Mouse (Mus musculus) mouse embryonic stem cell (cell line): ENCODE measurements around the gene Tspan9.

ENCODE experiments used
- in situ Hi-C, 2 experiments: fragments of 300-500 bp; cut with MboI; formaldehyde crosslinking; loops; 1 replicate in 1 of 2; 3 replicates in 1 of 2; pipeline ENCODE4 v1.14.3; 2019 to 2020; ENCODE audit warnings: low sequenced_read_pairs in 2 of 2, low pct_unique_long_range_greater_than_20kb in 1 of 2, mixed read lengths in 1 of 2; ENCODE audit not compliant: unreplicated experiment in 1 of 2

The Tspan9 gene

GRCm38 (mm10) chr6:128143390-128144020 lies at the start of gene Tspan9:
Gene Tspan9 (minus strand): TSS chr6:128143594.
- in situ Hi-C loops, result loop anchor here in 1 of 2 experiments (5.0 kb wide), 1 partner anchor 41 kb away; no protein-coding TSS in a partner anchor

GRCm38 (mm10) chr6:128183521-128183920 lies 40.1 kb upstream of the Tspan9 start:
- in situ Hi-C loops, result no loop called here

DNA sequence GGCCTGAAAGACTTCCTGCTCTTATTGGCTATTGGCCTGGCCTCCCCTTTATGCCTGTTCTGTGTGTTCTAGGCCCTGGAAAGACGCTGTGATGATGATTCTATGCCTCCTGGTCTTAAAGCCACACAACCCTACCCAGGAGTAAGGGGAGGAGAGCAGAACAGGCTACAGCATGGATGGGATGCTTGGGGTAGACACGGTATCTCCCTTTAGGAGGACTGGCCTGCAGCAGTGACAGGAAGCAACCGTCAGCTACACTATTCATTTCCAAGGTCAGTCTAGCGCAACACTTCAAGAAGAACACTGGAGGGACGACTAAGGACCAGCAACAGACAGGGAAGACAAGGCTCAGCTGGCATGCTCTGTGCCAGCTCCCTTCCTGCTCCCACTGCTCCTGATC lies 37.8 kb upstream of the Tspan9 start:
- in situ Hi-C loops, result no loop called here

- in situ Hi-C loops, result no loop called here
Observed at GRCm38 (mm10) chr6:128179651-128180050, 36.3 kb upstream of the Tspan9 start.

DNA sequence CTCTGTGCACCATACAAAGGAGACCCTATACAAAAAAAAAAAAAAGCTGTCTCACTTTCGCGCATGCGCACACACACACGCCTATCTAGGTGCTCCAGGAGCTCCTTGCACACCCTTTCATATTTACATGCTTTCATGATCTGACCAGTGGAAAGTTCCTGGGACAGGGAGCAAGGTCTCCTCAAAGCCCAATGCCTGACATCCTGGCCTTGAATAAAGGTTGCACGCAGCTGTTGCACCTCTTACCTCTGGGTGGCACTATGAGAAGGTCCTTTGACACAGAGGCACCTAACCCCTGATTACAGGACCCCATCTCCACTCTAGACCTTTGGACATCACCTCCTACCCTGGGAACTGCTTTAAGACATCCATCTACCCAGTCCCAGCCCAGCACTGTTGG lies 35.9 kb upstream of the Tspan9 start:
- in situ Hi-C loops, result no loop called here

DNA sequence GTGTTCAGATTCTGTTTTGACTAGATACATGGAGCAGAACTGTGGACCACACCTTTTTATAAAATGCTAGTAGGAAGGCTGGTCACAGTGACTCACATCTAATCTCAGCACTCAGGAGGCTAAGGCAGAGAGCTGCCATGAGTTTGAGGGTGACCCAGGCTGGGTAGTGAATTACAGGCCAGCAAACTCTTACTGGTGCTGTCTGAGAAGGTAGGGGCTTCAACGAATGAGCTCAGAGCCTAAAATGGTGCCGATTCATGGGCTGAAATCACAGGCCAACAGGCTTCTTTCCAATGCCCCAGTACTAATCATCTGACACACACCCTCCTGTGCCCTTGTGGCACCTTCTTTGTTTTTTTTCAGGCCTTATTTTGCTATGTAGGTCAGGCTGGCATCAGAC lies 35.3 kb upstream of the Tspan9 start:
- in situ Hi-C loops, result no loop called here

- in situ Hi-C loops, result no loop called here
Observed at GRCm38 (mm10) chr6:128168785-128169679, 25.6 kb upstream of the Tspan9 start.

DNA sequence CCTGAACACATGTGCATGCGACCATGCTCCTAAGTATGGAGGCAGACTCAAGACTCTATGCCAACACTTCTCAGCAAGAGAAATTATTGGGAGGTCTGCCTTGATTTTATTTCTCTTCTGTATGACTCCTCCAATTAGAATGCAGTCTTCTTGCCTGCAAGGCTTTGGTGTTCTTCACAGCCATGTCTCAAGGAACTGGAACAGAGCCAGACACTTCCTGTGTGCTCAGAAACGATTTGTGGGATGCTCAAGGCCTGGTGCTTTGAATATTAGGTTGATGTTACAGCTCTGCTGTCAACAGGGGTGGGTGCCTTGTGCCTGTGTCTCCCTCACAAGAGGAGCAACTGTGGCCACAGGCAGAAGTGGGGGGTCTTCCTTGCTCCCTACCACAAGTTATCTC lies 22.2 kb upstream of the Tspan9 start:
- in situ Hi-C loops, result no loop called here

DNA sequence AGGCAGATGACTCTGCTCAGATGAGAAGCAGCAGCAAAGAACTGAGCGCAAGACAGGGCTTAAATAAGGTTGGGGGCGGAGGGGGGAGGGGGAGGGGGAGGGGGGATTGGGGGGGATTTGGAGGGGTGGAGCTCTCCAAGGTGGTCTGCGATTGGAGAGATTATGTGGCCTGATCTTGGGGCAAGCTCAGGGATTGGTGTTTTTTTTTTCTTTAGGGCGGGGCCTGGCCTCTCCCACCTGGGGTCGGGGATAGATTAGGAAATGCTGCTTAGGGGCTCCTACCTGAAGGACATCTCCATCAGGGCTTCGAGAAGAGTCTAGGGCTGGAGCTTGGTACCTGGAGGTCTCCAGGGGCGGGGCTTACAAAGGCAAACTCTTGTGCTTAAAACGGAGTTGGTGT lies 21.2 kb upstream of the Tspan9 start:
- in situ Hi-C loops, result no loop called here

DNA sequence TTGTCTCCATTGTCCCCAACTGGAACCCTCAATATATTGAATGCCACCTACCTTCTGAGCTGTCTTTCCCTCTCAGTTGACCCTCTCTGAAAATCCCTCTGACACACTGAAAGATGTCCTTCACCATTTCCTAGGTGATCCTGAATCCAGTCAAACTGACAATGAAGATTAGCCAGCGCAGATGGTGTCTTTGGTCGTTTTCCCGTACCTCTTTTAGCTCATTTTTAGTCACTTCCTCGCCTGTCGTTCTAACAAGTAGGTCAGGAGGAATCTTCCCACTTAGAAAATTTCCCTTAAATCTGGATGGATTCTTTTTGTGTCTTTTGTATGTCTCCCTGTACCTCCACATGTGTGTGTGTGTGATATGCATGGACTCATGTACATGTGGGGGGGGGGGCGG lies 15.7 kb upstream of the Tspan9 start:
- in situ Hi-C loops, result no loop called here

- in situ Hi-C loops, result no loop called here
Observed at GRCm38 (mm10) chr6:128158031-128158430, 14.6 kb upstream of the Tspan9 start.

DNA sequence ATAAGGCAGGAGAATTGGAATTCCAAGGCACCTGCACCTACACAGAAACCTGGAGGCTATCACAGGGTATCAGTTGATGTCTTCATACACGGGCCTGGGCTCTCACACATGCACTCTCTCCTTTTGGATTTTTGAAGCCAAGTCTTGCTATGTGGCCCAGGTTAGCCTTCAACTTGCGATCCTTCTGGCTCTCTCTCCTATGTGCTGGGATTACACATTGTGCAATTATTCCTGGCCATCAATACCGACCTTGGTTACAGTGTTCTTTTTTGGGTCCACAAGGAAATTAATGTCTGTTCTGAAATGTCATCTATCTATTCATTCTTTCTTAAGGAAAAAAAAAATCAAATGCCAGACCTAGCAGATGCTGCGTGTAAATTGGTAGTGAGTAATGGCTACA lies 13.1 kb upstream of the Tspan9 start:
- in situ Hi-C loops, result no loop called here

- in situ Hi-C loops, result no loop called here
Observed at GRCm38 (mm10) chr6:128155935-128156334, 12.5 kb upstream of the Tspan9 start.

DNA sequence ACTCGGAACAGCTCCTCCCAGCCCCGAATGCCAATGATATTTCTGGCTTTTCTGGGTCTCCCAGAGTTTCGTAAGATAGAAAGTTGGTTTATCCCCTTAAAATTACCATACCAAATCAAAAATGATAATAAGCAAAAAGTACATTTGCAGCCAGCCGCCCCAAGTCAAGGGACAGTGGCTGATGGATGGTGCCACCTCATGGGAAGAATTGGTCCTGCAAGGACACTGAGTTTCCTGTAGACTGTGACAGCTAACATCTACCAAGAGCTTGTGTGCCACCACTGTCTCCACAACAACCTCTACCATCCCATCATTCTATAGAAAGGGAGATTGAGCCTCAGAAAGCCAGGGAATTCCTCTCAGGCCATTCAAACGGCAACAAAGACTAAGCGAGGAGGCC lies 2.4 kb upstream of the Tspan9 start:
- in situ Hi-C loops, result no loop called here

DNA sequence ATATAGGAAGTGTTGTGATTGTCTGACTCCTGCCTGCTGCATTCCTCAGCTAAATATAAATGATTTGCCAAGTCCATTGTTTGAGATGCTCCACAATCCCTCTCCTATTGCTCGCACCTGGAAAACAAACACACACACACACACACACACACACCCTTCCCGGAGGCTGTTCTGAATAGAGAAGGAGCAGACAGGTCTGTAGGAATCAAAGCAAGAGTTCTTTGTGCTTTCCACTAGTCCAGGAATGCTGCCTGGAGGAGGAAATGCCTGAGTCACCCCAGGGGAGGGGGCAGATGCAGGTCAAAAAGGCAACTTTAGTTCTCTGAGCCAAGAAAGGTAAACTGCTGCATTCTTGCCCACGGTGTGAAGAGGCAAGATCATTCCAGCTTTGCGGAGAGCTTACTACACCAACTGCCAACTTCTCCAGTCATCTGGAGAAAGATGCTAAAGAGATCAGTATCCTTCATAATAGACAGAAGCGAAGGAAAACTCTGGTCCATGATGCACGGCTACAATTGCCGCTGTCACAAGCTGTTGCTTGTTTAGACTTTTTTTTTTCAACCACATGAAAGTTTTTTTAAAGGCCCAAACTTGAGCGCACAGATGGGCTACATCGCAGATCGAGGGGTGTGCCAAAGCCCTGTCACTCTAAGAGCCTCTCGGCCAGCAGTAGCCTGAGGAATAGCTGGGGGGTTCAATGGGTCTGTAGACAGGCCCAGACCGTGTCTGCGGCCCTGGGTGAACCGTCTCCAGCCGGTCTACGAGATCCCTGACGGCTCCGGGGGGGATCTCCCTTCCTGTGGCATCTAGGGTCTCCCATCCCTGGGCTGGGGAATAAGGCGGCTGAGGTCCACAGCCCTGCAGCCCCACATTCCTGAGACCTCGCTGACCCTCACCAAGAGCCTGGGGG lies 770 bp downstream of the Tspan9 start:
- in situ Hi-C loops, result loop anchor here in 1 of 2 experiments (5.0 kb wide), 1 partner anchor 40 kb away; no protein-coding TSS in a partner anchor

DNA sequence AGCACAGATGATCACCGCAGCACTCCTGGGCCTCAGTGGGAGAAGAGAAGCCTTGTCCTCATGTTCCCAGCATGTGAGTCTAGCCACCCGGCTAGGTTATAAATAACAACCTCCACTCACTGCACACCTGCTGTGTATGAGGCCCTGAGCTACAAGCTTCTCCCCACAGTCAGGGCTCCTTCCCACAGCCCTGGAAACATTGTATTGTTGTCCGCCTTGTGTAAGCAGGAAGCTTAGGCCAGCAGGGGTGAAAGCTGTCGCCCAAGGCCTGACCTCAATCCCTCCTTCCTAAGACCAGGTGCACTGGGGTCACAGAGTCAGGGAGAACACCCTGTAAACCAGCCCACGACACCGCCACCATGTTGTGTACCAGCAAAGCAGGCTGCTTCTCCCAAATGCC lies 2.7 kb downstream of the Tspan9 start:
- in situ Hi-C loops, result loop anchor here in 1 of 2 experiments (5.0 kb wide), 1 partner anchor 38 kb away; no protein-coding TSS in a partner anchor

DNA sequence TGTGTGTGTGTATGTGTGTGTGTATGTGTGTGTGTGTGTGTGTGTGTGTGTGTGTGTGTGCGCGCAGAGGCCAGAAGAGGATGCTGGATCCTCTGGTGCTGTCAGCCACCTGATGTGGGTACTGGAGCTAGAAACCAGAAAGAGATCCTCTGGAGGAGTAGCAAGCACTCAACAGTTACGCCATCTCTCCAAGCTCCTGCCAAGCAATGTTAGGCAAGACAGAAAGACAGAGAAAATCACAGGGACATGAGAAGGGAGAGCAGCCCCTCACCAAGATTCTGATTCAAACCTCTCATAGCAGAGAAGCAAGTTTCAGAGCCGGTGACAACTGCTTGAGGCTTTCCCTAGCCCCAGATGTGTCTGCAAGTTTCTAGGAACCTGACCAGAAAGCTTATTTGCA lies 5.5 kb downstream of the Tspan9 start:
- in situ Hi-C loops, result no loop called here

DNA sequence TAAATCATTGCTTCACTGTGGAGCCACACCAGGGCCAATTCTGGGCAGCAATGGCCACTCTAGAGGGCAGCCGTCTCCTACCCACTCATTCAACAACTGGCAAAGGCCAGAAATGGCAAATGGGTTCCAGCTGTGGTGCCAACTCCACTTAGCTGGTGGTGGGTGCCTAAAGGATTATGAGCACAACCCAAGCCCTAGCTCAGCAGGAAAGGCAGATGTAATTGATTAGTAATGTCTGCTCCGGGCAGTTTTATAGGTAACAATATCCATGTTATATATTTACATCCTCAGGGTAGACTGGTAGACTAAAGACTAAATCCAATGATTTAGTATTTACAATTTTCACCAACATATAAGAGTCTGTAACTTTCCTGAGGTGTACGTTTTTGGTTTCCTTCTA lies 6.7 kb downstream of the Tspan9 start:
- in situ Hi-C loops, result no loop called here

GRCm38 (mm10) chr6:128135459-128135858 lies 7.9 kb downstream of the Tspan9 start:
- in situ Hi-C loops, result no loop called here
